Mouse (Mus musculus) mature B cell (primary cell): ENCODE data around the gene Aacs.

Source experiments
- in situ Hi-C: fragments of 300-500 bp; cut with MboI; formaldehyde crosslinking; loops from 2 replicates; pipeline ENCODE4 v1.14.3; 2019

Aacs gene

DNA sequence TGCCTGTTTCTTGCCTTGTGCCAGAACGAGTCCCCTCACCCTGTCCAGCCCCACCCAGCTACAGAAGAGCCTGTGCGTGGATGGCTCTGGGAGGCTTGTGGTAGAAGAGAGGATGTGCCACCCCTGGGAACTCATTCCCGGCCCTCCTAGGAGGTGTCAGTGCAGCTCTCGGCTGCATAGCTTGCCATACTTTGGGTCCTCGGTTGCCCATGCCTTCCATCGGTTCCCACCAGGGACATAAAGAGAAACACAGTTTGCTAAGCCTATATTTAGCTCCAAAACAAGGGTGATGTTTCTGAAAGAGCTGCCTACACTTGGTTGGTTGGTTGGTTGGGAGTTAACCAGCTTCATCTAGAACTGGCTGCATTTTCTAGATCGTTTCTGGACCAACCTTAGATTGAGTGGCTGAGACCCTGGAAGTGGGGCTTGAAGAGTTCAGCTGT, 58.6 kb downstream of the Aacs start:
- in situ Hi-C loops = no loop called here

DNA sequence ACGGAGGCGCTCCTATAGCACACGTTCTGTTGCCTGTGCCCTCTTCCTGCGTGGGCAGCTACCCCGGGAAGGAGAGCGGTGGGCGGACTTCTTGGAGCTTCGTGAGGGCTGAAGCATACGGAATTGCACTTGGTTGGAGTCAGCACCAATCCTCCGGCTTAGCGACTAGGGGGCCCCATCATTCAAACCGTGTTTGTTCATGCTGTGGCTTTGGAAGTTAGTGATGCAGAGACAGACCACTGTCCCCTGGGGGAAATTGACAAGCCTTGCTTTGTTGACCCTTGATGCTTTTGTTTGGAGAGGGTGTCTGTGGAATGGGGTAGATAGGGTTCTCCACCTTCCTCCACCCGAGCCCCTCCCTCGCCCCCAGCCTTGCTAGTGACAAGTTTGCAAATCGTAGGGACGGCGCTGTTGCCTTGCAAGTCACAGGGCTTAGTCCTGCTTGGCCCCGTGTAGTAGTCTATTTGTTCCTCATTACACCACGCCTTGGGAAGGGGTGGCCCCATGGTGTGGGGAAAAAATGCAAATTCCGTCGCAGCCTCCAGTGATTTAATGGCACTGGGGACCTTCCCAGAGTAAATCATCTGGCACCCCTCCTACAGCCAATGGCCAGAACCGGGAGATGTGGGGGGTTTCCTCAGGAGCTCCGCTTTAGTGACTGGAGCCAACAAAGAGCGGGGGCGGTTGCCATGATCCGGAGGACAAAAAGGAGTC, 59.2 kb downstream of the Aacs start:
- in situ Hi-C loops = no loop called here

- in situ Hi-C loops = no loop called here
These were observed 69.5 kb downstream of the Aacs start for GRCm38 (mm10) chr5:125545090-125545489.

GRCm38 (mm10) chr5:125546293-125546692, 70.7 kb downstream of the Aacs start:
- in situ Hi-C loops = no loop called here

DNA sequence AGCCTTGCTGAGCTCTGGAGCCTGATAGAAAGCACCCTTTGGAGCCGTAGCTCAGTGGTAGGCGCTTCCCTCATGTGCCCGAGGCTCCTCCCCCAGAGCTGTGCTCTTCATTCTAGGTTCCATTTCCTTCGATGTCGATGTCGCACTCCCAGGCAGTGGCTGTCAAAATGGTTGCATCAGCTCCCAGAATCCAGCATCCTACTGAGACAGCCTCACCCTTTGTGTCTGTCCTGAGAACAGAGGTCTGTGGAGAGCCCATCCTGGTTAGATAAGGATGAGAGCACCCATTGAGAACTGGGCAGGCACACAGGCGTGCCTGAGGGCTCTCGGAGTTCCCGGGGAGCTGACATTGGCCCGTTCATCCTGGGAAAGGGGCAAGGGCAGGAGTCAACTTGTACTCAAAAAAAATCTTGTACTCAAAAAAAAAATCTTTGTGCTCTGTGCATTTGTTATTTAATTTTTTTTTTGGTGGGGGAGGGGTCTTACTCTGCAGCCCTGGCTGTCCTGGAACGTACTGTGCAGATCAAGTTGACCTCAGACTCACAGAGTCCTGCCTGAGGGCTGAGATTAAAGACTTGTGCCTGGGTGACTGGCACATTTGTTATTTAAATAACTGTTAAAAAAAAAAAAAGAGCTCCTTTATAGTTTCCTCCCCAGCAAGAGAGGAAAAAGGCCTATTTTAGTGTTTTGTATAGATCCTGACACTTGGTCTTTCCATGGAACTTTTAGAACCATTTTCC, 74.3 kb downstream of the Aacs start:
- in situ Hi-C loops = no loop called here

DNA sequence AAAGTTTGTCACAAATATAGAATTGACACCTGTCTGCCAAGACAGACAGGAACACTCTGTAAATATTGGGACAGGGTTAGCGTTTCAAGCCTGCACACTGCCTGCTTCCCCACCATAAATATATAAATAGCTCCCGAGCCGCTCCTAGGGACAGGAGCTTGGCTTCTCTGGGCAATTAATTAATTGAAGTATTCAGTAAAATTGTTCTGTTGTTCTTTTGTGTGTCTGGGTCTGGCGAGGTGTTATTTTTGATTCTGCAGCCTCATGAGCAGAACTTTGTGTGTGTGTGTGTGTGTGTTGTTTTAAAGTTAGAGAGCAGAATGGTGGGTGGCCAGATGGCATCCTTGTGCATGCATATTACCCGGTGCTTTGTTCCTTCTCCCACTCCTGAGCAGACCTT, 80.1 kb downstream of the Aacs start:
- in situ Hi-C loops = no loop called here

- in situ Hi-C loops = no loop called here
These were observed 87.9 kb downstream of the Aacs start for GRCm38 (mm10) chr5:125563492-125563891.

- in situ Hi-C loops = no loop called here
These were observed 90.1 kb downstream of the Aacs start for GRCm38 (mm10) chr5:125565725-125566124.
